Mouse (Mus musculus): ENCODE measurements at regions not wholly inside any gene's neighbourhood (a gene's known extent, or its start where the extent isn't known, plus 50 kb on each side); places are given as distances from the start of the nearest gene placed in this dataset.

GRCm38 (mm10) chr5:125964039-125964438 is 432.5 kb downstream of the Tmem132b start:
- no peaks in the 10 kb centered on the region for H3K27me3 ChIP-seq (ENCODE audit: control insufficient read depth, insufficient read depth, low read length)
- peaks cover 3% of the 10 kb centered on the region for H3K9me3 ChIP-seq (ENCODE audit: control insufficient read depth, low read length)
- no peak overlapping the region for H3K27ac ChIP-seq (replicated peaks in 1 of 2; ENCODE audit: control insufficient read depth in 1 of 2, insufficient read depth in 1 of 2, low read depth in 2 of 2, low read length in 2 of 2)
- no peak overlapping the region for H3K4me3 ChIP-seq (ENCODE audit: control insufficient read depth in 1 of 2, insufficient read depth in 1 of 2, low read depth in 1 of 2, low read length in 2 of 2)
- H3K4me1 ChIP-seq (ENCODE audit: control insufficient read depth in 2 of 2, insufficient read depth in 2 of 2, low read length in 2 of 2): no peaks in the 10 kb centered on the region
- no peak overlapping the region for H3K9ac ChIP-seq (ENCODE audit: low read length)
- H3K4me2 ChIP-seq (ENCODE audit: low read length): no peak overlapping the region
- WGBS: 64% methylated on average over 8 of the region's 8 CpGs
- H3K36me3 ChIP-seq (ENCODE audit: control insufficient read depth, insufficient read depth, low read length): no peaks in the 10 kb centered on the region
- ATAC-seq (ENCODE audit: insufficient number of reproducible peaks, insufficient read depth, low FRiP score, low read depth): no peak

GRCm38 (mm10) chr5:125968151-125968550 is 436.6 kb downstream of the Tmem132b start:
- Histone ChIP-seq H3K27ac (replicated peaks in 1 of 2; ENCODE audit: control insufficient read depth in 1 of 2, insufficient read depth in 1 of 2, low read depth in 2 of 2, low read length in 2 of 2) (no peak overlapping the region), H3K4me2 (ENCODE audit: low read length) (no peak overlapping the region)
- WGBS: 55% methylated on average over 4 of the region's 4 CpGs

DNA sequence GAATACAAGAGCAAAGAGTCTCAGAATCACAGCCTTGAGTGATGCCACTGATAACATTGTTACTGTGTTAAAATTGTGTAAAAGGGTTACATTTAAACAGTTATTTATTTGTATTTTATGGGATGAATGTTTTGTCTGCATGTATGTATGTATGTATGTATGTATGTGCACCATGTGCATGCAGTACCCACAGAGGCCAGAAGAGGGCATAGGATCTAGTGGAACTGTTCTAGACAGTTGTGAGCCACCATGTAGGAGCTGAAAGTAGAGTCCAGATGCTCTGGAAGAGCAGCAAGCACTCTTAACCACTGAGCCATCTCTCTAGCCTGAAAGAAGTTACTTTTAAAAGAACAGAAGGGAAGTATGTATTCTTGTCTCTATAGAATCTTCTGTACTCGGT is 442.5 kb downstream of the Tmem132b start:
- H3K36me3 ChIP-seq (ENCODE audit: control insufficient read depth, insufficient read depth, low read length): no peaks in the 10 kb centered on the region
- H3K9me3 ChIP-seq (ENCODE audit: control insufficient read depth, low read length): peaks cover 32% of the 10 kb centered on the region
- H3K27ac ChIP-seq (replicated peaks in 1 of 2; ENCODE audit: control insufficient read depth in 1 of 2, insufficient read depth in 1 of 2, low read depth in 2 of 2, low read length in 2 of 2): no peak overlapping the region
- no peak overlapping the region for H3K9ac ChIP-seq (ENCODE audit: low read length)
- no peak overlapping the region for H3K4me2 ChIP-seq (ENCODE audit: low read length)
- no peak overlapping the region for H3K4me3 ChIP-seq (ENCODE audit: control insufficient read depth in 1 of 2, insufficient read depth in 1 of 2, low read depth in 1 of 2, low read length in 2 of 2)
- 63% methylated on average over 1 of the region's 1 CpGs for WGBS
- no peaks in the 10 kb centered on the region for H3K4me1 ChIP-seq (ENCODE audit: control insufficient read depth in 2 of 2, insufficient read depth in 2 of 2, low read length in 2 of 2)
- no peak for ATAC-seq (ENCODE audit: insufficient number of reproducible peaks, insufficient read depth, low FRiP score, low read depth)
- H3K27me3 ChIP-seq (ENCODE audit: control insufficient read depth, insufficient read depth, low read length): no peaks in the 10 kb centered on the region

More at GRCm38 (mm10) chr5:125968151-125968550, 436.6 kb downstream of the Tmem132b start:
- Histone ChIP-seq H3K9me3 (ENCODE audit: control insufficient read depth, low read length) (peaks cover 13% of the 10 kb centered on the region), H3K9ac (ENCODE audit: low read length) (no peak overlapping the region), H3K36me3 (ENCODE audit: control insufficient read depth, insufficient read depth, low read length) (no peaks in the 10 kb centered on the region), H3K27me3 (ENCODE audit: control insufficient read depth, insufficient read depth, low read length) (no peaks in the 10 kb centered on the region), H3K4me1 (ENCODE audit: control insufficient read depth in 2 of 2, insufficient read depth in 2 of 2, low read length in 2 of 2) (no peaks in the 10 kb centered on the region), H3K4me3 (ENCODE audit: control insufficient read depth in 1 of 2, insufficient read depth in 1 of 2, low read depth in 1 of 2, low read length in 2 of 2) (no peak overlapping the region)
- no peak for ATAC-seq (ENCODE audit: insufficient number of reproducible peaks, insufficient read depth, low FRiP score, low read depth)

- Histone ChIP-seq H3K36me3 (ENCODE audit: control insufficient read depth, insufficient read depth, low read length) (no peaks in the 10 kb centered on the region), H3K4me2 (ENCODE audit: low read length) (no peak overlapping the region), H3K9ac (ENCODE audit: low read length) (no peak overlapping the region), H3K9me3 (ENCODE audit: control insufficient read depth, low read length) (peaks cover 15% of the 10 kb centered on the region), H3K4me1 (ENCODE audit: control insufficient read depth in 2 of 2, insufficient read depth in 2 of 2, low read length in 2 of 2) (no peaks in the 10 kb centered on the region), H3K27me3 (ENCODE audit: control insufficient read depth, insufficient read depth, low read length) (no peaks in the 10 kb centered on the region), H3K27ac (replicated peaks in 1 of 2; ENCODE audit: control insufficient read depth in 1 of 2, insufficient read depth in 1 of 2, low read depth in 2 of 2, low read length in 2 of 2) (no peak overlapping the region), H3K4me3 (ENCODE audit: control insufficient read depth in 1 of 2, insufficient read depth in 1 of 2, low read depth in 1 of 2, low read length in 2 of 2) (no peak overlapping the region)
- no peak for ATAC-seq (ENCODE audit: insufficient number of reproducible peaks, insufficient read depth, low FRiP score, low read depth)
- 82% methylated on average over 6 of the region's 6 CpGs for WGBS
Observed at GRCm38 (mm10) chr5:125979801-125980200, 448.2 kb downstream of the Tmem132b start.

DNA sequence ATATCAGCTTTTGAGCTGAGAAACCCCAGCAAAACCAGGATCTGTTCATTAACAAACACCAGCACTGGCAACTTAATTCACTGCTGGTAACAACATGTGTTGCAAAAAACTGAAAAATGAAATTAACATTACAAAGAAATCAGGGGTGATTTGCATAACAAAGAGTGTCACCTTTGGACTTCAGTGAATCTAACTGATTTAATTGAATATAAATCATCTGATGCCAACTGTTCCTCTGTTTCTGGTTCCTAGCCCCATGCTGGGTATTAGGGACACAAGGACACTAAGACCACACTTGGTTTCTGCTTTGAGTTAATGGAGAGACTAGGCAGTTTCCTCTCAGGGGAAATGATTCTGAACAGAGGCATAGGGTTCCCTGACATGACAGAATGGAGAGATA is 453.8 kb downstream of the Tmem132b start:
- no peak for ATAC-seq (ENCODE audit: insufficient number of reproducible peaks, insufficient read depth, low FRiP score, low read depth)
- Histone ChIP-seq H3K4me2 (ENCODE audit: low read length) (no peak overlapping the region), H3K9me3 (ENCODE audit: control insufficient read depth, low read length) (0 out of 2 replicates have a peak, but pooled peaks cover 3% of the 10 kb centered on the region), H3K36me3 (ENCODE audit: control insufficient read depth, insufficient read depth, low read length) (no peaks in the 10 kb centered on the region), H3K27ac (replicated peaks in 1 of 2; ENCODE audit: control insufficient read depth in 1 of 2, insufficient read depth in 1 of 2, low read depth in 2 of 2, low read length in 2 of 2) (no peak overlapping the region), H3K9ac (ENCODE audit: low read length) (no peak overlapping the region), H3K4me3 (ENCODE audit: control insufficient read depth in 1 of 2, insufficient read depth in 1 of 2, low read depth in 1 of 2, low read length in 2 of 2) (no peak overlapping the region), H3K4me1 (ENCODE audit: control insufficient read depth in 2 of 2, insufficient read depth in 2 of 2, low read length in 2 of 2) (no peaks in the 10 kb centered on the region), H3K27me3 (ENCODE audit: control insufficient read depth, insufficient read depth, low read length) (no peaks in the 10 kb centered on the region)

DNA sequence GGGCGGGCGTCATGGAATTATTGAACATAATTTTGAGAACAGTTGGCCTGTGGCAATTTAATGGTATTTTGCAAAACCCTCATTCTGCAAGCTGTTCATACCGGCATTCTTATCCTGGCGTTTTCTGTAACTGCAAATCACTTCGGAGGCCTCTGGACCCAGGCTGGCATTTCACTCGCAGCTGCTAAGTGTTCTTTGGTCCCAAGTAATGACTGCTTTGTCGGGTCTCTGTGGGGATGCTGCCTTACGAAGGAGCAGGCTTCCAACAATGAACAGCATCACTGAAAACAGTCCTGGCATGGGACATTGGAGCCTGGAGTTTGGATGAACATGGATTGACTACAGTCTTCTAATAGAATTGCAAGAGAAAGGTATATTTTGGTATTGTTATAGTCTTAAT is 465.6 kb downstream of the Tmem132b start:
- no peak overlapping the region for H3K4me3 ChIP-seq (ENCODE audit: control insufficient read depth in 1 of 2, insufficient read depth in 1 of 2, low read depth in 1 of 2, low read length in 2 of 2)
- H3K9me3 ChIP-seq (ENCODE audit: control insufficient read depth, low read length): peaks cover 9% of the 10 kb centered on the region; the same call in 1 of the 2 replicates
- no peak overlapping the region for H3K27ac ChIP-seq (replicated peaks in 1 of 2; ENCODE audit: control insufficient read depth in 1 of 2, insufficient read depth in 1 of 2, low read depth in 2 of 2, low read length in 2 of 2)
- WGBS: 60% methylated on average over 8 of the region's 8 CpGs
- no peaks in the 10 kb centered on the region for H3K27me3 ChIP-seq (ENCODE audit: control insufficient read depth, insufficient read depth, low read length)
- no peaks in the 10 kb centered on the region for H3K4me1 ChIP-seq (ENCODE audit: control insufficient read depth in 2 of 2, insufficient read depth in 2 of 2, low read length in 2 of 2)
- no peaks in the 10 kb centered on the region for H3K36me3 ChIP-seq (ENCODE audit: control insufficient read depth, insufficient read depth, low read length)
- H3K4me2 ChIP-seq (ENCODE audit: low read length): no peak overlapping the region
- no peak overlapping the region for H3K9ac ChIP-seq (ENCODE audit: low read length)
- no peak for ATAC-seq (ENCODE audit: insufficient number of reproducible peaks, insufficient read depth, low FRiP score, low read depth)

GRCm38 (mm10) chr5:126007871-126008270 is 476.3 kb downstream of the Tmem132b start:
- H3K4me3 ChIP-seq (ENCODE audit: control insufficient read depth in 1 of 2, insufficient read depth in 1 of 2, low read depth in 1 of 2, low read length in 2 of 2): no peak overlapping the region

DNA sequence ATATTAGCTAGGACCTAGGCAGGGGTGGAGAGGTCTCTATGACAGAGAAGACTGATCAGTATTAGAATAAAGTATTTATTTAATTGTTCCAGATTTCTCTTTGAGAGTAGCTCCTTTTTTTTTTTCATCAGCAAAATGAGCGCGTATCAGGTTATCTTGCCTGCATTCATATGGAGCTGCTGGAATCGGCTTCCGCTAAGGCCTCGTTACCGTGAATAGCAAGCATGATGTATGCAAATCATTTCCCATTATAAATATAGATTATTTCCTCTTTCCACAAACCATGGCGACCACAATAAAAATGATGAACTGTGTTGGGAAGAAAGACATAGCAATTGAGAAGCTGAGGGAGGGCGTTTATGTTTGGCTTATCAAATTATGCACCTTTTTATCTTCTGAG is 476.7 kb downstream of the Tmem132b start:
- no peak for ATAC-seq (ENCODE audit: insufficient number of reproducible peaks, insufficient read depth, low FRiP score, low read depth)
- H3K4me2 ChIP-seq (ENCODE audit: low read length): no peak overlapping the region
- H3K4me3 ChIP-seq (ENCODE audit: control insufficient read depth in 1 of 2, insufficient read depth in 1 of 2, low read depth in 1 of 2, low read length in 2 of 2): no peak overlapping the region
- no peak overlapping the region for H3K27ac ChIP-seq (replicated peaks in 1 of 2; ENCODE audit: control insufficient read depth in 1 of 2, insufficient read depth in 1 of 2, low read depth in 2 of 2, low read length in 2 of 2)
- H3K27me3 ChIP-seq (ENCODE audit: control insufficient read depth, insufficient read depth, low read length): no peaks in the 10 kb centered on the region
- WGBS: 91% methylated on average over 8 of the region's 8 CpGs
- no peak overlapping the region for H3K9ac ChIP-seq (ENCODE audit: low read length)
- H3K36me3 ChIP-seq (ENCODE audit: control insufficient read depth, insufficient read depth, low read length): no peaks in the 10 kb centered on the region
- no peaks in the 10 kb centered on the region for H3K9me3 ChIP-seq (ENCODE audit: control insufficient read depth, low read length)
- no peaks in the 10 kb centered on the region for H3K4me1 ChIP-seq (ENCODE audit: control insufficient read depth in 2 of 2, insufficient read depth in 2 of 2, low read length in 2 of 2)

More at GRCm38 (mm10) chr5:126007871-126008270, 476.3 kb downstream of the Tmem132b start:
- no peaks in the 10 kb centered on the region for H3K36me3 ChIP-seq (ENCODE audit: control insufficient read depth, insufficient read depth, low read length)
- H3K4me1 ChIP-seq (ENCODE audit: control insufficient read depth in 2 of 2, insufficient read depth in 2 of 2, low read length in 2 of 2): no peaks in the 10 kb centered on the region
- WGBS: 73% methylated on average over 4 of the region's 4 CpGs
- no peaks in the 10 kb centered on the region for H3K27me3 ChIP-seq (ENCODE audit: control insufficient read depth, insufficient read depth, low read length)
- no peak for ATAC-seq (ENCODE audit: insufficient number of reproducible peaks, insufficient read depth, low FRiP score, low read depth)
- no peak overlapping the region for H3K27ac ChIP-seq (replicated peaks in 1 of 2; ENCODE audit: control insufficient read depth in 1 of 2, insufficient read depth in 1 of 2, low read depth in 2 of 2, low read length in 2 of 2)
- H3K4me2 ChIP-seq (ENCODE audit: low read length): no peak overlapping the region
- no peak overlapping the region for H3K9ac ChIP-seq (ENCODE audit: low read length)
- no peaks in the 10 kb centered on the region for H3K9me3 ChIP-seq (ENCODE audit: control insufficient read depth, low read length)
